Mouse (Mus musculus): ENCODE results near the gene Fmnl2.

- TF ChIP-seq CTCF (conservative IDR thresholded peaks at IDR 0.05; ENCODE audit: insufficient read depth, insufficient read length, low read depth, low read length) = no peak
- TF ChIP-seq POLR2A (IDR thresholded peaks at IDR 0.05; ENCODE audit: low read depth, low read length) = no peak
Measured at GRCm38 (mm10) chr2:52986354-52986753, 128.7 kb downstream of the Fmnl2 start.

Data from kidney, adult 2 months (tissue).